Mouse (Mus musculus) forebrain, embryonic 10.5 days (tissue): Measurements from ENCODE around the gene Gm136. TPM values are rescaled to one million over a fixed set of nuclear protein-coding genes. Genes with fewer than 3 reads are reported as not detected.
"Not testable (repeated sequence)": the region's sequence is repeated elsewhere in the genome, so short reads cannot be mapped to it uniquely, and the experiment has no call there.

Experiments used
- DNase-seq: peaks from one replicate; pipeline ENCODE4 v3.0.0-alpha.2; 2017; ENCODE audit warnings: low spot score; ENCODE audit errors: extremely low spot score
- H3K27ac ChIP-seq: fragments of 300-500 bp; sonication (generic); 2 replicates; pipeline ENCODE4 v1.5.1; 2016; ENCODE audit warnings: mild to moderate bottlenecking
- H3K27me3 ChIP-seq: fragments of 300-500 bp; sonication (generic); 2 replicates; pipeline ENCODE4 v1.6.1; 2016; ENCODE audit warnings: mild to moderate bottlenecking; ENCODE audit not compliant: poor library complexity, severe bottlenecking
- H3K36me3 ChIP-seq: fragments of 300-500 bp; sonication (generic); replicated peaks from 2 replicates; pipeline ENCODE4 v1.6.1; 2016; ENCODE audit warnings: mild to moderate bottlenecking, moderate library complexity
- H3K4me1 ChIP-seq: fragments of 300-500 bp; sonication (generic); 2 replicates; pipeline ENCODE4 v1.6.1; 2016
- H3K4me3 ChIP-seq: fragments of 300-500 bp; sonication (generic); 2 replicates; pipeline ENCODE4 v1.5.1; 2016; ENCODE audit warnings: mild to moderate bottlenecking, moderate library complexity
- H3K9me3 ChIP-seq: fragments of 300-500 bp; sonication (generic); 2 replicates; pipeline ENCODE4 v1.6.1; 2016; ENCODE audit warnings: mild to moderate bottlenecking, moderate library complexity
- WGBS: fragments of 180-500 bp; shearing (Covaris S2); methylation state at CpG from one replicate; pipeline ENCODE4 v1.1.7; 2016; 5-methylcytosine and 5-hydroxymethylcytosine counted together
- polyA plus RNA-seq: library from polyadenylated mRNA; unstranded; fragments of >200 nt; fragmentation: Nextera tagmentation; extraction: Ambion mirVana; gene quantifications from 2 replicates; pipeline ENCODE4 v1.2.1, GENCODE M21; 2016

The Gm136 gene
- polyA plus RNA-seq, 1 experiment from 2014 or later: not detected

GRCm38 (mm10) chr4:34734461-34734860, 21.6 kb downstream of the Gm136 start:
- Histone ChIP-seq H3K27ac (no peak overlapping the region), H3K4me1 (peaks cover 8% of the 10 kb centered on the region), H3K9me3 (no peaks in the 10 kb centered on the region), H3K4me3 (no peak overlapping the region), H3K27me3 (peaks cover 8% of the 10 kb centered on the region), H3K36me3 (no peaks in the 10 kb centered on the region)
- WGBS: 80% methylated on average over 3 of the region's 3 CpGs
- no peak for DNase-seq

- peaks cover 18% of the 10 kb centered on the region for H3K27me3 ChIP-seq
- WGBS: 41% methylated on average over 2 of the region's 2 CpGs
- not testable (repeated sequence) for H3K36me3 ChIP-seq, H3K9me3 ChIP-seq, H3K4me1 ChIP-seq, DNase-seq, H3K4me3 ChIP-seq, H3K27ac ChIP-seq
These were observed 22.6 kb downstream of the Gm136 start for GRCm38 (mm10) chr4:34733415-34733814.

GRCm38 (mm10) chr4:34729851-34730341, 26.2 kb downstream of the Gm136 start, which contains the start of gene Cfap206:
Cfap206 (minus strand) TSS chr4:34730206.
- H3K9me3 ChIP-seq: no peaks in the 10 kb centered on the region
- peaks cover 27% of the 10 kb centered on the region for H3K27me3 ChIP-seq
- under 1% methylated on average over 38 of the region's 38 CpGs for WGBS
- peak within 1 kb of the TSS; percentile 57 for H3K4me3 ChIP-seq
- DNase-seq: peak; percentile 85
- peaks cover 9% of the 10 kb centered on the region for H3K4me1 ChIP-seq
- no peaks in the 10 kb centered on the region for H3K36me3 ChIP-seq
- H3K27ac ChIP-seq: no peak within 1 kb of the TSS

- not testable (repeated sequence) for H3K27ac ChIP-seq, H3K9me3 ChIP-seq, H3K36me3 ChIP-seq, DNase-seq, H3K4me3 ChIP-seq, H3K4me1 ChIP-seq
- H3K27me3 ChIP-seq: peaks cover 27% of the 10 kb centered on the region
- WGBS: 91% methylated on average over 3 of the region's 3 CpGs
These were observed 30.4 kb downstream of the Gm136 start for GRCm38 (mm10) chr4:34725710-34726109.

GRCm38 (mm10) chr4:34724306-34724705, 31.8 kb downstream of the Gm136 start:
- Histone ChIP-seq H3K36me3 (no peaks in the 10 kb centered on the region), H3K9me3 (peaks cover 11% of the 10 kb centered on the region), H3K4me3 (no peak overlapping the region), H3K27me3 (peaks cover 18% of the 10 kb centered on the region), H3K4me1 (no peaks in the 10 kb centered on the region), H3K27ac (no peak overlapping the region)
- 65% methylated on average over 4 of the region's 4 CpGs for WGBS
- DNase-seq: no peak

DNA sequence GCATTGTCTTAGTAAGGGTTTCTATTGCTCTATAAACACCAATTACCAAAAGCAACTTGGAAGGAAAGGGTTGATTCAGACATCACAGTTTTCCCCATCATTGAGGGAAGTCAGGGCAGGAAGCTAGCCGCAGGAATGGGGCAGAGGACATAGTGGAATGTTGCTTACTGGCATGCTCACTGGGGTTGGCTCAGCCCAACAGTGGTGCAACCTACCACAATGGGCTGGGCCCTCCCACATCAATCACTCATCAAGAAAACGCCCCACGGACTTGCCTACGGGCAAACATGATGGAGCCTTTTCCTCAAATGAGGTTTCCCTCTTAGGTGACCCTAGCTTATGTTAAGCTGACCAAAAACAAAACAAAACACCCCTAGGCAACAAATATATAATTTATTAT, 32.9 kb downstream of the Gm136 start:
- H3K9me3 ChIP-seq: peaks cover 14% of the 10 kb centered on the region
- H3K4me3 ChIP-seq: no peak overlapping the region
- DNase-seq: no peak
- H3K4me1 ChIP-seq: no peaks in the 10 kb centered on the region
- peaks cover 7% of the 10 kb centered on the region; the same call in 1 of the 2 replicates for H3K27me3 ChIP-seq
- H3K36me3 ChIP-seq: no peaks in the 10 kb centered on the region
- 74% methylated on average over 4 of the region's 4 CpGs for whole genome bisulfite sequencing
- no peak overlapping the region for H3K27ac ChIP-seq

- no peaks in the 10 kb centered on the region for H3K36me3 ChIP-seq
- H3K4me3 ChIP-seq: no peak overlapping the region
- no peak for DNase-seq
- H3K27ac ChIP-seq: no peak overlapping the region
- 89% methylated on average over 7 of the region's 7 CpGs for WGBS
- no peaks in the 10 kb centered on the region for H3K27me3 ChIP-seq
- no peaks in the 10 kb centered on the region for H3K4me1 ChIP-seq
- peaks cover 14% of the 10 kb centered on the region for H3K9me3 ChIP-seq
These were observed 35.8 kb downstream of the Gm136 start for GRCm38 (mm10) chr4:34720127-34720895.

- H3K4me1 ChIP-seq: no peaks in the 10 kb centered on the region
- peaks cover 14% of the 10 kb centered on the region for H3K9me3 ChIP-seq
- H3K36me3 ChIP-seq: no peaks in the 10 kb centered on the region
- DNase-seq: no peak
- no peak overlapping the region for H3K27ac ChIP-seq
- no peaks in the 10 kb centered on the region for H3K27me3 ChIP-seq
- WGBS: 97% methylated on average over 12 of the region's 12 CpGs
- no peak overlapping the region for H3K4me3 ChIP-seq
These were observed 36.6 kb downstream of the Gm136 start for GRCm38 (mm10) chr4:34719421-34719820.

DNA sequence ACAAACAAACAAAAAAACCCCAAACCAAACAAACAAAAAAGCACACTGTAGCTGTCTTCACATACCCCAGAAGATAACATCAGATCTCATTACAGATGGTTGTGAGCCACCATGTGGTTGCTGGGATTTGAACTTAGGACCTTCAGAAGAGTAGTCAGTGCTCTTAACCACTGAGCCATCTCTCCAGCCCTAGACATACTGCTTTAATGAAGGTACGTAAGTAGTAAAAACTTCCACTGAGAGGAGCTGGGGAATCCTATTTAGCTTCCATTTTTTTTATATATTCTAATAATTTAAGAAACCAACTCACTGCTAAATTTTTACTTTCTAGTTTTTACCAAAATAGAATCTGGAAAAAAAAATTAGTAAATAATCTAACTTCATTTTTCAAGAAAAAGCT, 41.0 kb downstream of the Gm136 start:
- Histone ChIP-seq H3K4me1 (no peaks in the 10 kb centered on the region), H3K36me3 (no peaks in the 10 kb centered on the region), H3K4me3 (no peak overlapping the region), H3K27ac (no peak overlapping the region), H3K27me3 (no peaks in the 10 kb centered on the region), H3K9me3 (peaks cover 9% of the 10 kb centered on the region)
- WGBS: 92% methylated on average over 1 of the region's 1 CpGs
- no peak for DNase-seq

DNA sequence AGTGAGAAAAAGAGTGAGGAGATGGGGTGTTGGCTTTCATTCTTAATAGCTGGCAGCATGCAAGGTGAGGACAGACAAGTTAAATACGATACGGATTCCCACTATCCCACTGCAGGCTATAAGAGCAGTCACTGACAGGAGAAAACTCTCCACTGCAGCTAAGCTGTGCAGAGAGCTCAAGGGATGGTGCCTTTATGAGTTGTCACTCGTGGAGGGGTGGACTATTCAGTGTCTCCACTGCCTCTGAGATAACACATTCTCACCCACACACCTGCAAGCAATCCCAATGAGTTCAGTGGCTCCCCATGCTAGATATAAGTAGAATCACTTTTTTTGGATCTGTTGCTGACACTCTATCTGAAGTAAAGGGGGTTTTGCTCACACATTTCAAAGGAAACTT, 47.9 kb downstream of the Gm136 start:
- Histone ChIP-seq H3K27me3 (no peaks in the 10 kb centered on the region), H3K9me3 (no peaks in the 10 kb centered on the region), H3K4me3 (no peak overlapping the region), H3K36me3 (no peaks in the 10 kb centered on the region), H3K27ac (no peak overlapping the region), H3K4me1 (no peaks in the 10 kb centered on the region)
- DNase-seq: no peak
- 86% methylated on average over 3 of the region's 3 CpGs for WGBS

- 87% methylated on average over 3 of the region's 3 CpGs for WGBS
These were observed 48.8 kb downstream of the Gm136 start for GRCm38 (mm10) chr4:34707248-34707647.

GRCm38 (mm10) chr4:34703029-34703428, 53.0 kb downstream of the Gm136 start:
- 79% methylated on average over 4 of the region's 4 CpGs for WGBS
- DNase-seq: no peak
- H3K27me3 ChIP-seq: no peaks in the 10 kb centered on the region
- H3K4me3 ChIP-seq: no peak overlapping the region
- no peaks in the 10 kb centered on the region for H3K9me3 ChIP-seq
- H3K4me1 ChIP-seq: no peaks in the 10 kb centered on the region
- H3K36me3 ChIP-seq: no peaks in the 10 kb centered on the region
- H3K27ac ChIP-seq: no peak overlapping the region

More at GRCm38 (mm10) chr4:34707248-34707647, 48.8 kb downstream of the Gm136 start:
- no peaks in the 10 kb centered on the region for H3K9me3 ChIP-seq
- H3K4me1 ChIP-seq: no peaks in the 10 kb centered on the region
- no peak for DNase-seq
- no peaks in the 10 kb centered on the region for H3K36me3 ChIP-seq
- H3K27ac ChIP-seq: no peak overlapping the region
- H3K27me3 ChIP-seq: no peaks in the 10 kb centered on the region
- H3K4me3 ChIP-seq: no peak overlapping the region

DNA sequence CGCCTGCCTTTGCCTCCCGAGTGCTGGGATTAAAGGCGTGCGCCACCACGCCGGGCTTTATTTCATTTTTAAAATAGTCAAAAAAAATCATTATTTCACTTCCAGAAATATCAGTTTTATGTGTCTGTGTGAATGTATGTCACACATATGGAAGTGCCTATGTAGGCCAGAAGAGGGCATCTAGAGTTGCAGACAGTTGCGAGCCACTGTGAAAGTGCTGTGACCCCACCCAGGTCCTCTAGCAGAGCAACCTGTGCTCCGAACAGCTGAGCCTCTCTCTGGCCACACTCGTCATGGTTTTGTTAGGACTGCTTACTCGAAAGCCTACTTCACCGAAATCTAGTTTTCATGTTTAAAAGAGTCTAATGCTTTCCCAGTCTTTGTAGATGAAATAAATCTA, 53.8 kb downstream of the Gm136 start:
- H3K4me3 ChIP-seq: no peak overlapping the region
- H3K27ac ChIP-seq: no peak overlapping the region
- no peaks in the 10 kb centered on the region for H3K4me1 ChIP-seq
- DNase-seq: no peak
- H3K36me3 ChIP-seq: no peaks in the 10 kb centered on the region
- no peaks in the 10 kb centered on the region for H3K9me3 ChIP-seq
- no peaks in the 10 kb centered on the region for H3K27me3 ChIP-seq
- 95% methylated on average over 11 of the region's 11 CpGs for WGBS
